Mouse (Mus musculus): ENCODE data around the gene Fbln1.

The Fbln1 gene

DNA sequence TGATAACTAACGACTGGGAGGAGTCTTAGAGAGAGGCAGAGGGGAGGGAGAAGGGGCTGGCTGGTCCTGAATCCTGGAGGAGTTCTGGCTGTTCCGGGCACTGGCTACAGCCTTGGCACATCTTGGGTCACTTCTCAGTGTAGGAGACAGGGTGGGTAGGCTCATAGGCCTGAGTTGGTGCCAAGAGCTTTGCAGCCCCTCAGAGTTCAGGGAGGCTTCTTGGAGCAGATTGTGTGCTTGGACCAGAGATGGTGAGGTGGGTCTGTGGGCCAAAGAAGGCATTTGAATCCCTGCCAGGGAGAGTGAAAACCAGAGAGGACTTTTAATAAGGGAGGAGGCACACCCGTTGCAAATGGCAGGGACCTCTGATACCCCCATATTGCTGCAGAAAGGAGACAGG is 1.3 kb downstream of the Fbln1 start:
- peak; percentile 95 for DNase-seq

DNA sequence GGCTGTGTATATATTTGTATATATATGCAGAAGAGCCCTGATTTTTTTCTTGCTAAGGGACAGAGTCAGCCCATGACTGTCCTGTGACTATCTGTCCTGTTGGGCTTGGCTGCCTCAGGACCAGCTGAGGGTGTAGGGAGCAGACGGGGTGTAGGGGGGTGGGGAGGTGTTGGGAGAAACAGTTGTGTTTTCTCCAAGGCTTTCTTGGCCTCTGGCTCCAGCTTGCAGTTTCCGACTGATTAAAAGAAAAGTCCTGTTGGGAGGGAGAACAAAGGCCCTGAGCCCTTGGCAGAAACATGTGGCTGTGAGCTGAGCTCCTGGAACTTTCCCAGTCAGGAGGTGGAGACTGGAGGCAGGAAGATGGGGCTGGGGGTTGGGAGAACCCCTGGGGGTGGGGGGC is 2.0 kb downstream of the Fbln1 start:
- DNase-seq, result peak; percentile 98

- no peak for DNase-seq
Observed at GRCm38 (mm10) chr15:85208332-85208731, 2.6 kb downstream of the Fbln1 start.

DNA sequence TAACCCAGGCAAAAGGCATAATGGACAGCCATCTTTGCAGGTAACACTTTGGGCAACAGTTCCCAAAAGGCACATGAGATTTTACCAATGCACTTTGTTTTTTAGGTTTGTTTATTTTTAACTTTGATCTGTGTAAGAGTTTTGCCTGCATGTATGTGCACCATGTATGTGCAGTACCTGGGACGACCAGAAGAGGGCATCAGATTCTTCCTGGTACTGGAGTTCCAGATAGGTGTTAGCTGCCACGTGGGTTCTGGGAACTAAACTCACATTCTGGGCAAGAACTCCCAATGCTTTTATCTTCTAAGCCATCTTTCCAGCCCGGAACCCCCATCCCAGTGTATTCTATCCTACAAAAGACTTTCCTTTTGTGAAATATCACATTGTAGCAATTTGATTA is 3.6 kb downstream of the Fbln1 start:
- DNase-seq, result no peak

DNA sequence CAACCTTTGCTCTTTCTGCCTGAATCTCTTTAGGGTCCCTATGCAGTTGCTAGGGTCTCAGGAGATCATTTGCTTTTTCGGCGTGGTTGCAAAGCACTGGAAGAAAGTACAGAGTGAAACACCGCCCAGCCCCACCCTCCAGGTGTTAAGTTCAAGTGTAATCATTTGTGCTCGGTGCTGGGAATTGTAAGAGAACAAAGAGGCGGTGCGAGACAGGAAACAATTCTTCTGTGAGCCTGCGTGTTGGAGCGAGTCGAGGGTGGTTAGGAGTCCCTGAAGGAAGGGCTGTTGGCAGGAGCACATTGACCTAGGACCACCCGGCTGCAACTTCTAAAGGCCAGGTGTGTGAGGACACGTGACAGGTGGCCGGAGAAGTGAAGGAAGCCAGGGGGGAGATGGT is 4.9 kb downstream of the Fbln1 start:
- no peak for DNase-seq

- DNase-seq, result no peak
Observed at GRCm38 (mm10) chr15:85211101-85211760, 5.5 kb downstream of the Fbln1 start.

DNA sequence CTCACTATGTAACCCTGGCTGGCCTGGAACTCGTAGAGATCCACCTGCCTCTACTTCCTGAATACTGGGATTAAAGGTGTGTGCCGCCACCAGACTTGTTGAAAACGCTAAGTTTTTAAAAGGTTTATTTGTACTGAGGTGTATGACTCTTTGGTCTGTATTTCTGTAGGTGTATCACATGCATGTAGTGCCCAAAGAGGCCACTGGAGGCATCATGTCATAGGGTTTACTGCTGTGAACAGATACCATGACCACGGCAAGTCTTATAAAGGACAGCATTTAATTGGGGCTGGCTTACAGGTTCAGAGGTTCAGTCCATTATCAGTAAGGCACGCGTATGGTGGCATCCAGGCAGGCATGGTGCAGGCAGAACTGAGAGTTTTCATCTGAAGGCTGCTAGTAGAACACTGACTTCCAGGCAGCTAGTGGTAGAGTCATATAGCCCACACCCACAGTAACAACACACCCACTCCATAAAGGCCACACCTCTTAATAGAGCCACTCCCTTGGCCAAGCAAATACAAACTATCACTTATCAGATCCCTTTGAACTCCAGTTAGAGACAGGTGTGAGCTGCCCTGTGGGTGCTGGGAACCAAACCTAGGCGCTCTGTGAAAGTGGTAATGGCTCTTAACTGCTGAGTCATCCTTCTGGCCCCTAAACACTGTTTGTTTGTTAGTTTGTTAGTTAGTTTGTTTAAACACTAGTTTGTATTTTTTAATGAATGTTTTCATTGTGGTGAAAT is 10.5 kb downstream of the Fbln1 start:
- no peak for DNase-seq

DNA sequence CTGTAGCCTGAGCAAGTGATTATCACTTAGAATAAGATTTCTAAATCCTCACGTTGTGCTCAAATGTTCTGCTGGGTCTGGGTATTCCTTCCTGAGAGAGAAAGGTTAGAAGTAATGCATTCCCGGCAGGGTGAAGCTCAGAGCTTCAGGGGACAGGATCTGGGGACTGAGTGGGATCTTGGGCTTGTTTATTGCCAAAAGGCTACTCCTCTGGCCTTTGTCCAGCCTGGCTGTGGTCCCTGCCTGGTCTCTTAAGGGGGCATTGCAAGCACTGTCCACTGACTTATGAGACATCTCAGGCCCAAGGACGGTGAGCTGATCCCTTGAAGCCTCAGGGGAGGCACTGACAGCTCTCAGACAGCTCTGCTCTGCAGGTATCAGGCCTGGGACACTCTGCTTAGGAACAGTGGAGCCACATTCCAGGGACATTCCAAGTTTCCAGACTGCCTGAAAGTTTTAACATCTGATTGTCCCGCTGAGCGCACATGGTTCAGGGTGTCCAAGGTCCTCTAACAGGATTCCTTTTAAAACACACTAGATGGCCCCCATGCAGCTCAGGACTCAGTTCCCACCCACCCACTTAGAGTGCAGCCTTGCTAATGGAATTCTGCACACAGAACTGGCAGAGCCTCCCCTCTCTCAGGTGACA is 13.0 kb downstream of the Fbln1 start:
- no peak for DNase-seq

DNA sequence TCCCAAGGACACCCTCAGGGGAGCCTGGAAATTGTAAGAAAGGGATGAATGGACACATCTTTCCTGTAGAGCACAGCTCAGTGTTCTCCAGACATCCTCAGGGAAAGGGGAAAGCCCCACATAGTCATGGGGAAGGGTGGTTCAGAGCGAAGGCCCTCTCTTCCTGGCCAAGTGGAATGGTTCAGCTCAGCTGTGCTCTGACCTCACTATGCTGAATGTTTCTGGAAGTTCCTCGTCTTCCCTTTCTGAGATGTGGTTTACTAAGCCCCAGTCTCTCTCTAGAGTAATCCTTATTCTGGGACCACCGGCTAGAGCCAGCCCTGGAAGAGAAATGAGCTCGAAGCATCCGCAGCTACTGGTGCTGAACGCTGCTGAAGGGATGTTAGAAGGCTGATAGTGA is 14.6 kb downstream of the Fbln1 start:
- DNase-seq, result peak; percentile 94

- peak; percentile 93 for DNase-seq
Observed at GRCm38 (mm10) chr15:85221115-85221854, 15.5 kb downstream of the Fbln1 start.

DNA sequence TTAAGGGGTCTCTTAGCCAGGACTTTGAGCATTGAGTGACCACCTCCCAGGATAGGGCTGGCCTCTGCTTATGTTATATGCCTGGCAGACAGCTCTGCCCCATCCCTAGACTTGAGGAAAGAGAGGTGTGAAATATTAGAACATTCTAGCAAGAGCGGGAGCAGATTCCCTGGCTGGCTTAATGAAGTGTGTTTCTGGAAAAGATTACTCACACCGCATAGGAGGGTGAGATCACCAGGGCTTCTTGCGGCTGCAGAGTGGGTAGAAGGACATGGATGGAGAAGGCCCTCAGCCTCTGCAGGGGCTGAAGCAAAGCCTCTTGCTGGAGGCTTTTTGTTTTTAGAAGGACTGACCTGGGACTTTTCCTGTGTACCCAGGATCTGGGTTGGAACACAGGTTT is 19.9 kb downstream of the Fbln1 start:
- DNase-seq, result no peak

DNA sequence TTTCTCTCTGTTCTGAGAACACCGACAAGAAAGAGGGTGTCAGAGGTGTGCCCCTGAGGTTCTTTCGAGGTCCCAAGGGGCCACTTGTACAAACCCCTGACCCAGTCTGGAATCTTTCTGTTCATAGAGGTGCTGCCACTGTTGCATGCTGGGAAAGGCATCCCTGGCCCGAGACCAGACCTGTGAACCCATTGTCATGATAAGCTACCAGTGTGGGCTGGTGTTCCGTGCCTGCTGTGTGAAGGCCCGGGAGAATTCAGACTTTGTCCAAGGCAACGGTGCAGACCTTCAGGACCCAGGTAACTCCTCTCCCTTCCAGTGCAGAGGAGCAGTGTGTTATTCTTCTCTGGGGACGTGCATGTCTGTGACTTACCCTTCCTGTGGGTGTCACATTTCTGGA is 21.1 kb downstream of the Fbln1 start:
- no peak for DNase-seq

- no peak for DNase-seq
Observed at GRCm38 (mm10) chr15:85228568-85228967, 22.8 kb downstream of the Fbln1 start.

- DNase-seq, result peak; percentile 96
Observed at GRCm38 (mm10) chr15:85229960-85230535, 24.3 kb downstream of the Fbln1 start.

- DNase-seq, result peak; percentile 92
Observed at GRCm38 (mm10) chr15:85230613-85231012, 24.9 kb downstream of the Fbln1 start.

DNA sequence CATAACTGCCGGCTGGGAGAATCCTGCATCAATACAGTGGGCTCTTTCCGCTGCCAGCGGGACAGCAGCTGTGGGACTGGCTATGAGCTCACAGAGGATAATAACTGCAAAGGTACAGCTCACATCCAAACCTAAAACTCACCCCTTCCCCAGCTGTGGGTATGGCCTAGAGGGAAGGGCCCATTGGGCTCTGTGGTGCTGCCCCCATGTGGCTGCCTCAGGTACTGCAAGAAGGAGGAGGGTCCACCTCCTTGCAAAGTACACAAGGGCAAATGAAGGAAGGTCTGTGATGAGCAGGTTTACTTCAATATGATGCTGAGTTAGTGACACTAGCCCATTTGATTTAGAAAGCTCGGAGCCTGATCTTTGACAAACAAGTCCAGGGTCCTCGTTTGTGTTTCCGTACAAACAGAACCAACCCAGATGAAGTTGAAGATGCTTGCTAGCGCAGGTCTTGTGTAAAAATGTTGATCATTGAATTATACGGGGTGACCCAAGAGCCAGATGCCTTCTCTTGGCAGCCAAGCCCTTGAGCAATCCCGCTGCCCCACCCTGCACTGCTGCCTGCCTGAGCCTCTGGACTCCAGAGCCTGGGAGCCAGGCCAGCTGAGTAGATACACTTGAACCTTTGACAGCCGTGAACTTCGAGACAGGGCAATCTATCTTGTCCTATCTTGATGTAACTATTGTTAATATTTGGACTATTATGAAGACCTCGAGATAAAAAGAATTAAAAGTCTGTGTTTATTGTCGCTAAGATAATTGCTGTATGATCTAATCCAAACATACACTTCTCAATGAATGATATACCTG is 25.9 kb downstream of the Fbln1 start:
- DNase-seq, result peak; percentile 98

DNA sequence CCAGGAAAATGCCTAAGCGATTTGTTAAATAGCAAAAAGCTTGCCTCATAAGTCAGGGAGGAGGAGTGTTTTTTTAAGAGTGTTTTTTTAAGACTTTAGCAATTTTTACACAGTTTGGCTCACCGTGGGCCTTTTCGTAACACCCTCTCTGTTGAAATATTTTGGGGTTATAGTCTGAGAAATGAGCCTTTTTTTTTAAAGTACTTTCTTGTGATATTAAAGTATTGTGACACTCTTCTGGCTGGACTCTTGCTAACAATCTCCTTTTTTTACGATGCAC is 26.4 kb downstream of the Fbln1 start:
- no peak for DNase-seq

- DNase-seq, result peak; percentile 92
Observed at GRCm38 (mm10) chr15:85232543-85233250, 26.9 kb downstream of the Fbln1 start.

DNA sequence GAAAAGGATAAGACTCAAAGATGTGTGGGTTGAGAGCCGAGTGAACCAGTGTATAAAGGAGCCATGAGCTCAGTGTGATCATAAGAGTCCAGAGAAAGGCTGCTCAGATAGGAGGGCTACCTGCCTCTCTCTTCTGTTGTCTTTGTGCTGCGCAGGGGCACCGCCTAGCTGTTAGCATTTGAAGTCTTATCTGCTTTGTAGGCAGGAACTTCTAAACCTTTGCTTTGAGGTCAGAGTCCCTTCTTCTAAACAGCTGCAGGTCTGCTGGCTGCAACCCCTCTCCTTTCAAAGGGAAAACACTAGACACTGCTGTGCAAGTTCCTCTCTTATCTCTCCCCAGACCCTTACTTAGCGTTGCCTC is 27.5 kb downstream of the Fbln1 start:
- no peak for DNase-seq

GRCm38 (mm10) chr15:85233690-85234089 is 27.9 kb downstream of the Fbln1 start:
- no peak for DNase-seq

GRCm38 (mm10) chr15:85238821-85239745 is 33.3 kb downstream of the Fbln1 start:
- DNase-seq, result peak; percentile 98
